Mouse (Mus musculus): Measurements from ENCODE around the gene Phyhipl.
A peak's percentile ranks its signal among the peaks of the same experiment; 100 is the strongest.

Gene Phyhipl

DNA sequence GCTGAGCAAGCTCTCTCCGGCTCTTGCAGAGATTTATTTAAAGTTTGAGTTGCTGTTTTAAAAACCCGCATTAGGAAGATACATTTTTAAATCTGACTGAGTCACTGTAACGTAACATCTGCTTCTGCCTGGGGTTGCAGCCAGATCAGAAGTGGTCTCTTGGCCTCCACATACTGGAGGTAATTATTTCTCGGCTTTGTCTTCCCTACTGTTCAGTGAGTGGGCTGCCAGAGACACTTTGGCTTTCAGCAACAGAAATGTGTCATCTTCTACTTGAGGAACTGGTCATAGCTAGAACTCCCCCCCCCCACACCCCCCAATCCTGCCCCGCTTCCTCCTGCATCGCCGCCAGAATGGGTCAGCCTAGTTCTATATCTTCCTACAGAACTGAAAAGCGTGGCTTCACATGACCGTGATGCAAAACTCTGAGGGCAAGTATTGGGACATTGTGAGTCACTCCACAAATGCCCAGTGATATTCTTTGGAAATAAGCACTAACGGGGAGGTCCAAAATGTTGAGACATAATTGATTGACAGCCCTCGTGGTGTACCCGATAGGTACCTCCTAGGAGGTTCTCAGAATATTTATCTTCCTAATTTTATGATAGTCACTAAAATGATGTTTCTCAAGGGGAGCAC is 125.5 kb downstream of the Phyhipl start:
- DNase-seq: no peak

DNA sequence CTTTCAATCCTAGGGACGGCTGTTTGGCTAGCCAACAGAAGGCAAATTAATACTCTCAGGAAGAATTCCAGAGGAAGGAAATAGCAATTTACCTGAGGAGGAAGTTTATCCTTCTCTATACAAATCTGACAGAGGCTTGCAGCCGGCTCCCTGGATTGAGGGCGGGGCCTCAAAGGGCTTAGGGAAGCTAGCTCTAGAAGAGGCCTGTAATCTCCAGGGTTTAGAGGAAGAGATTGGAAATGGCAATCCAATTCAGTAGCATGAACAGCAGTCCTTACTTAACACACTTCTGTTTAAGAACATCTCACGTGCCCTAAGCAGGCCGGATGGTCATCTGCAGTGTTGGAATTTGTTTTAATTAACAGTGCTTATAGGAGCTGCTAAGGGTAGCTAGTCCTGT is 134.4 kb downstream of the Phyhipl start:
- peak; percentile 9 for DNase-seq

- DNase-seq: peak; percentile 49
Observed at GRCm38 (mm10) chr10:70520143-70521131, 135.3 kb downstream of the Phyhipl start.

GRCm38 (mm10) chr10:70519640-70520099 is 136.1 kb downstream of the Phyhipl start:
- DNase-seq: peak; percentile 42

GRCm38 (mm10) chr10:70516661-70517060 is 139.1 kb downstream of the Phyhipl start:
- DNase-seq: peak; percentile 21

DNA sequence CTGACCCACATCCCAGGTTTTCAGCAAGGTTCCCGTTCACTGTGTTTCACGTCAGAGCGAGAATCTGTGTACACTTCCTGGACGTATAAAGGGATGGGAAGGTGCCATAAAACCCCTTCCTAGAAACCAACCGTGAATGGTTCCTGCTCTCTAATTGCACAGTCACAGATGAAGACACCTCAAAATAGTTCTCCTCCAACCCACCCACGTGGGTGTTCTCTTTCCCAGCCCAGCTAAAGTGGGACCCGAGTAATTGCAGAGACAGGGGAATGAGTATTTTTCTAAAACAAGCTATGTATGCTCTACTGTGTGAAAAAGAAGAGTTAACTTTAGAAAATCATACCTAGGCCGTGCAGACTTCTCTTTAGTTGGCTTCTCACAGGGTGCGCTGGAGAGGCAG is 140.9 kb downstream of the Phyhipl start:
- DNase-seq: no peak

DNA sequence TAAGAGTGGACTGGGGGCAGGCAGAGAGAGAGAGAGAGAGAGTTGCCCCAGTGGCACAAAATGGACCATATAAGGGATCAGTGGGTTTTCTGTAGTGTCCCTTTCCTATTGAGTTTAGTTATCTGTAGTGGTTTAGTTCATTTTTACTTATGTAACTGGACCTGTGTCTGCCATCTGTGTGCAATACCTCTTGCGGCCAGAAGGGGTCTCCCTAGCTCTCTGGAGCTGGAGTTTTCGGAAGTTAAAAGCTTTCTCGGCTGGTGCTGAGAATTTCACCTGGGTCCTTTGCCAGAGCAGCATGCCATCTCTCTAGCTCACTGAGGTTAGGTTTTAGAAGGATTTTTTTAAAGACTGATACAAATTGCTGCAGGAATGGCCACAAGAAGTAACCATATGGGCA is 147.9 kb downstream of the Phyhipl start:
- no peak for DNase-seq
